Mouse (Mus musculus): ENCODE measurements at regions not wholly inside any gene's neighbourhood (a gene's known extent, or its start where the extent isn't known, plus 50 kb on each side); places are given as distances from the start of the nearest gene placed in this dataset.

DNA sequence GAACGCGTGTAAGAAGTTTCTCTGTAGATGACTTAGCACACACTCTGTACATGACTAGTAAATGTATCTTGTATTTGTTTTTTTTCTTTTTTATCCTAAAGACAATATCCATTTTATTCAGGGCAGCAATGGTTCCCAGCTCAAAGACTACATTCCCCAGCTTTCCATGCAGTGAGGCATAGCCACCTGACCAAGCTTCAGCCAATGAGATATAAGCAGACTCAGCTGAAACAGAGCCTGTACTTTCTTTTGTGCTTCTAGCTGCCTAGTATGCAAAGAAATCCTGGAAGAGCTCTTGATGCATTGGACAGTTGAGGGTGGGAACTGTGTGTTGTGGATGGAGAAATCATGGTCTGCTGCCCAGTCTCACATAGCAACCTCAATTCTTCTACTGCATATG is 202.4 kb upstream of the Cadm1 start:
- TF ChIP-seq TCF12 (IDR thresholded peaks at IDR 0.05; ENCODE audit: insufficient read depth, poor library complexity, severe bottlenecking) (no peak), POLR2A (IDR thresholded peaks at IDR 0.05; ENCODE audit: insufficient read length, low read depth) (no peak), MAX (IDR thresholded peaks at IDR 0.05; ENCODE audit: low read depth) (no peak), REST (IDR thresholded peaks at IDR 0.05; ENCODE audit: insufficient read depth, insufficient read length) (no peak), E2F4 (IDR thresholded peaks at IDR 0.05; ENCODE audit: insufficient read depth) (no peak), USF1 (IDR thresholded peaks at IDR 0.05; ENCODE audit: low read depth) (peak; percentile 49), POLR2AphosphoS2 (IDR thresholded peaks at IDR 0.05; ENCODE audit: insufficient read length, low read depth) (no peak), MYOG (IDR thresholded peaks at IDR 0.05; ENCODE audit: control insufficient read depth in 1 of 3, insufficient read depth in 1 of 3, insufficient read length in 2 of 3, low read depth in 2 of 3) (no peak), CEBPB (IDR thresholded peaks at IDR 0.05; ENCODE audit: insufficient read depth, poor library complexity, severe bottlenecking) (no peak)

Data from myocyte (in vitro differentiated cells).